Mouse (Mus musculus): ENCODE results near the gene Slc16a2.
"Not testable (repeated sequence)": the region's sequence is repeated elsewhere in the genome, so short reads cannot be mapped to it uniquely, and the experiment has no call there.

Gene Slc16a2

DNA sequence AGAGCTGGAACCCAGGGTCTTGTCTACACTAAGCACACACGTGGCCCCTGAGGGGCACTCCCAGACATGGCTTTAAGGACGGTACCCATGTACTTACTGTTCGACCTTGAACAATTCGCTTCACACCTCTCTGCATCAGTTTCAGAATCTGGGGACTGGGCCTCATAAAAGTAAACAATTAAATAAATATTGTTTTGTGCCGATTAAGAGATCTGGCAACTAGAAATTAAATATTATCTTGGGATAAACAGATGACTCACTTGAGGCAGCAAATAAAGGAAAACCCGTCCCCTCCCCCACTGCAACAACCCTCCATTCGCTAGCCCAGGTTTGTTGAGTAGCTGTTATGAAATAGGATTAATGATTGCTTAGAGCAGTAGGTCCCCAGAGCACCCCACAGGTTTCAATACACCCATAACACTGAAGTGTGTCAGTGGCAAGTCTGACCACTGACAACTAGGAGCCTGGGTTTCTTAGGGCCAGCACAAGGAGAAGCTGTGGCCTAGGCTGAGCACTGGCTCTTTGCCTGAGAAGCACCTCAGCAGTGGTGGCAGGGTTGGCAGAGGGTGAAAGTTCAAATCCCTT, 87.7 kb downstream of the Slc16a2 start:
- no peak for DNase-seq (ENCODE audit: low spot score)

GRCm38 (mm10) chrX:103733091-103733490, 88.7 kb downstream of the Slc16a2 start:
- DNase-seq (ENCODE audit: low spot score), result no peak

- DNase-seq (ENCODE audit: low spot score), result no peak
Measured at GRCm38 (mm10) chrX:103732033-103732703, 89.6 kb downstream of the Slc16a2 start.

GRCm38 (mm10) chrX:103722437-103722836, 99.3 kb downstream of the Slc16a2 start:
- DNase-seq (ENCODE audit: low spot score), result no peak

- no peak for DNase-seq (ENCODE audit: low spot score)
Measured at GRCm38 (mm10) chrX:103719618-103720185, 102.1 kb downstream of the Slc16a2 start.

- DNase-seq (ENCODE audit: low spot score), result no peak
Measured at GRCm38 (mm10) chrX:103712922-103713321, 108.9 kb downstream of the Slc16a2 start.

GRCm38 (mm10) chrX:103709671-103710070, 112.1 kb downstream of the Slc16a2 start:
- DNase-seq (ENCODE audit: low spot score), result no peak

GRCm38 (mm10) chrX:103708592-103708991, 113.2 kb downstream of the Slc16a2 start:
- no peak for DNase-seq (ENCODE audit: low spot score)

DNA sequence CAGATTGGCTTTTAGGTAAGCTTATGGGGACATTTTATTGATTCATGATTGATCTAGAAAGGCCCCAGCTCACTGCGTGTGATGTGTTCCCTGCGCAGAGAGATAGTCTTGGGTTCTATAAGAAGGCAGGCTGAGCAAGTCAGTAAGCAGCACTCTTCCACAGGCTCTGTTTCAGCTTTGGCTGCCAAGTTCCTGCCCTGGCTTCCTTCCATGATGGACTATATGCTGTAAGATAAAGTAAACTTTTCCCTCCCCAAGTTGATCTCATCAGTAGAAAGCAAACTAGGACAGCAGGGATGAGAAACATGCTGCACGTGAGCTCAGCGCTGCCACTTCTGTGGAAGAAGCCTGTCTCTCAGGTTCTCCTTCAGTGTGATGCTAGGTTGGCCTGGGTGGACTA, 117.2 kb downstream of the Slc16a2 start:
- DNase-seq (ENCODE audit: low spot score), result no peak

GRCm38 (mm10) chrX:103704024-103704423, 117.8 kb downstream of the Slc16a2 start:
- no peak for DNase-seq (ENCODE audit: low spot score)

- DNase-seq (ENCODE audit: low spot score), result no peak
Measured at GRCm38 (mm10) chrX:103697796-103698195, 124.0 kb downstream of the Slc16a2 start.

GRCm38 (mm10) chrX:103696081-103696519, 125.7 kb downstream of the Slc16a2 start:
- no peak for DNase-seq (ENCODE audit: low spot score)

- DNase-seq (ENCODE audit: low spot score), result peak; percentile 52
Measured at GRCm38 (mm10) chrX:103695165-103695996, 126.4 kb downstream of the Slc16a2 start.

GRCm38 (mm10) chrX:103694787-103695164, 127.0 kb downstream of the Slc16a2 start:
- DNase-seq (ENCODE audit: low spot score), result no peak

GRCm38 (mm10) chrX:103694381-103694780, 127.4 kb downstream of the Slc16a2 start:
- no peak for DNase-seq (ENCODE audit: low spot score)

DNA sequence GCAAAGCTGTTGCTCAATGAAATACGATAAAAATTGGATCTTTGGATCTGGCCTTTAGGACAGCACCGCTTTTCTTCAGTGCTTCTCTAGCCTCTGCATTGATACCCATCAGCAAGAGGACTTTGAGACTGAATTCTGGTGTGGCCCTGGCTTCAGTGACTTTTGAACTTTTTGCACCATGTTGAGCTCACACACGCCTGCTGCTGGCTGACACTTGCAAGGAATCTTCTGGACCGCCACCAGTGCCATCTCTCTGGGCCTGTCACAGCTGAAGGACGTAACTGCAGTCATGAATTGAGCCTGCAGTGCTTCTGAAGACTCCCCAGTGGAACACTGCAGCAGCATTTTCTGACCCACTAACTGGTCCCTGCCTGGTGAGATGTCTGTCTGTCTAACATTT, 128.9 kb downstream of the Slc16a2 start:
- no peak for DNase-seq (ENCODE audit: low spot score)

- no peak for DNase-seq (ENCODE audit: low spot score)
Measured at GRCm38 (mm10) chrX:103688551-103688950, 133.2 kb downstream of the Slc16a2 start.

DNA sequence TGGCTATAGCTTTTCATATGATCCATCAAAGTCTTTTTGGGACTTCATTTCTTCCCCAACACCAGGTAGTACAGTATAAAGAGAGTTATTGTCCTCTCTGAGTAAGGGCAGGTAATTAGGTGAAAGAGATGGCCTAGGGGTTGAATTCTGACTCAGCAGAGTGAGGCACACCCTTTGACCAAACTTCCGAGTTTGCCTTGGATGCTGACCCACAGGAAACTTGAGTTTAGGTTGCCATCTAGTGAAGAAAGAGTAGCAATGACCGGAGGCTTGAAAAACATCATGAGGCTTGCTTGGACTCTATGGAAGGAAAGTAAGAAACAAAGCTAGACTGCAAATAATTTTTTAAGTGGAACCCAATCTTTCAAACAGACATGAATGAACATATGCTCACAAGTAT, 147.1 kb downstream of the Slc16a2 start:
- DNase-seq (ENCODE audit: low spot score), result no peak

GRCm38 (mm10) chrX:103673761-103674160, 148.0 kb downstream of the Slc16a2 start:
- no peak for DNase-seq (ENCODE audit: low spot score)

GRCm38 (mm10) chrX:103670245-103670644, 151.5 kb downstream of the Slc16a2 start:
- DNase-seq (ENCODE audit: low spot score), result no peak

DNA sequence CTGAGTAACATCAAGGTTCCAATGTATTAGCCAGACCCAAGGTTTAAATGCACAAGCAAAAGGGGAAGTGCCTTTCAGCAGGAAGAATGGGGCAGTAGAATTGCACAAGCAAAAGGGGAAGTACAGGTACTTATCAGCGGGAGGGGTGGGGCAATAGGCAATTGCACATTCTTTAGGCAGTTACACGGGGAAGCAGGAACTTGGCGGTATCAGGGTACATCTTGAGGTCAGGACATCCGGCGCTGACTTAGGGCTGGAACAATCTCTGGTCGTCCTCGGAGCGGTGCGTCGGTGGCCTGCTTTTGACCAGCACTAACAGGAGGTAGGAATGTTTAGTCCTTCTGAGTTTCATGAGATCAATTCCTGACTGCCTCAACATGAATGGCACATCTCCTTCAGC, 157.3 kb downstream of the Slc16a2 start:
- not testable (repeated sequence) for DNase-seq (ENCODE audit: low spot score)

- no peak for DNase-seq (ENCODE audit: low spot score)
Measured at GRCm38 (mm10) chrX:103658985-103659384, 162.8 kb downstream of the Slc16a2 start.

DNA sequence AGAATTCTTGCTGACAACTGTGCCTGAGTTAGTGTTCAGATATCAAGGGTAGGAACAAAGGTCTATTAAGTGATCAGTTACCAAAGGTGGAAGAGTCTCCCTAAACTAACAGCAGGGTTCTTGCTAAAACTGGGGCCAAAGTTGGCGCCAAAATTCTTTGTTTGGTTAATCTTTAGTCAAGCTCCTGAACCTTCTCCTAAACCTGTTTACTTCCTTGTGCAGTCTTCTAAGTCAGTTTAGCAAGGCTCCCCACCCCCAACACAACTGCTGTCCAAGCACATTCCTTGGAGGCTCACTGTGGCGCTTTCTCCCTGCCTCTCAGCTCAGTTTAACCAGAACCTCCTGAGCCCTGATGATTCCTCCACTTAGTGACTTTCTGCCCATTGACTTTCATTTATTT, 168.8 kb downstream of the Slc16a2 start:
- DNase-seq (ENCODE audit: low spot score), result no peak
